Mouse (Mus musculus): Measurements from ENCODE around the gene Sema3f.

DNA sequence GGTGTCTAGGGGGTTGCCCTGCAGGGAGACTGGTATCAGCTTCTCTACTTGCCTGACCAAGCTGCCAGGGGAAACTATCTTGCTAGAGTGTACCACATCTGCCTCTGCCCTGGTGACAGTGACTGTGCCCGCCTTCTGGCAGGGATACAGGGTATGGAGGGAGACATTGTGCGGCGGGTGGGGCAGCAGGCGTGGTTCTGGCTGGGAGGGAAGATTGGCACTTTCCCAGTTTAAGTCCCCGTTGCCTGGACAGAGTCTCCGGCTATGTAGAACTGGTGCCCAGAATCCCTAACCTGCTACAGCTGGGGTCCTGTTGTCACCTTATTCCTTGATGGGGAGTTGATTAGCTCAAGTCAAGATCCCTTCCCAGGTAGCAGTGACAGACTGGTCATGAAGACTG, 77.8 kb downstream of the Sema3f start:
- TF ChIP-seq POLR2A (IDR thresholded peaks at IDR 0.05; ENCODE audit: low read depth, low read length) (no peak), CTCF (conservative IDR thresholded peaks at IDR 0.05; ENCODE audit: insufficient read depth, insufficient read length, low read depth, low read length) (no peak)
